Mouse (Mus musculus): ENCODE results near the gene Tgfbi. TPM values are rescaled to one million over a fixed set of nuclear protein-coding genes. Genes with fewer than 3 reads are reported as not detected.

Gene Tgfbi
- polyA plus RNA-seq, 1 experiment from 2014 or later, result 20.2 TPM

- DNase-seq (ENCODE audit: low spot score, missing footprints) (no peak), ATAC-seq (ENCODE audit: low FRiP score) (no peak)
- no peak overlapping the region for H3K4me2 ChIP-seq
- no peak overlapping the region for H3K4me3 ChIP-seq (ENCODE audit: low read depth, low read length)
- H3K9ac ChIP-seq (ENCODE audit: low read length), result no peak overlapping the region
- no peaks in the 10 kb centered on the region for H3K4me1 ChIP-seq (ENCODE audit: control insufficient read depth, insufficient read depth, low read length)
- H3K36me3 ChIP-seq (ENCODE audit: control insufficient read depth, insufficient read depth, low read length), result no peaks in the 10 kb centered on the region
- no peaks in the 10 kb centered on the region for H3K27me3 ChIP-seq (ENCODE audit: control insufficient read depth, insufficient read depth, low read length)
- no peaks in the 10 kb centered on the region for H3K9me3 ChIP-seq (ENCODE audit: control insufficient read depth, low read length)
- no peak overlapping the region for H3K27ac ChIP-seq (ENCODE audit: low read depth, low read length)
- WGBS, result 83% methylated on average over 7 of the region's 7 CpGs
Observed at GRCm38 (mm10) chr13:56634920-56635319, 25.6 kb downstream of the Tgfbi start.

- Histone ChIP-seq H3K27me3 (ENCODE audit: control insufficient read depth, insufficient read depth, low read length) (no peaks in the 10 kb centered on the region), H3K4me2 (no peak overlapping the region), H3K9ac (ENCODE audit: low read length) (no peak overlapping the region), H3K36me3 (ENCODE audit: control insufficient read depth, insufficient read depth, low read length) (no peaks in the 10 kb centered on the region), H3K27ac (ENCODE audit: low read depth, low read length) (no peak overlapping the region), H3K9me3 (ENCODE audit: control insufficient read depth, low read length) (no peaks in the 10 kb centered on the region), H3K4me3 (ENCODE audit: low read depth, low read length) (no peak overlapping the region), H3K4me1 (ENCODE audit: control insufficient read depth, insufficient read depth, low read length) (no peaks in the 10 kb centered on the region)
- 93% methylated on average over 8 of the region's 8 CpGs for WGBS
- no peak for DNase-seq (ENCODE audit: low spot score, missing footprints)
- no peak for ATAC-seq (ENCODE audit: low FRiP score)
Observed at GRCm38 (mm10) chr13:56637027-56637426, 27.7 kb downstream of the Tgfbi start.

GRCm38 (mm10) chr13:56641746-56642145 is 32.4 kb downstream of the Tgfbi start:
- WGBS, result 88% methylated on average over 2 of the region's 2 CpGs
- no peaks in the 10 kb centered on the region for H3K4me1 ChIP-seq (ENCODE audit: control insufficient read depth, insufficient read depth, low read length)
- no peaks in the 10 kb centered on the region for H3K27me3 ChIP-seq (ENCODE audit: control insufficient read depth, insufficient read depth, low read length)
- no peak overlapping the region for H3K4me2 ChIP-seq
- no peaks in the 10 kb centered on the region for H3K36me3 ChIP-seq (ENCODE audit: control insufficient read depth, insufficient read depth, low read length)
- DNase-seq (ENCODE audit: low spot score, missing footprints) (no peak), ATAC-seq (ENCODE audit: low FRiP score) (no peak)
- H3K9ac ChIP-seq (ENCODE audit: low read length), result no peak overlapping the region
- no peak overlapping the region for H3K4me3 ChIP-seq (ENCODE audit: low read depth, low read length)
- no peak overlapping the region for H3K27ac ChIP-seq (ENCODE audit: low read depth, low read length)
- no peaks in the 10 kb centered on the region for H3K9me3 ChIP-seq (ENCODE audit: control insufficient read depth, low read length)

GRCm38 (mm10) chr13:56644031-56644430 is 34.7 kb downstream of the Tgfbi start:
- Histone ChIP-seq H3K27ac (ENCODE audit: low read depth, low read length) (no peak overlapping the region), H3K4me2 (no peak overlapping the region), H3K4me3 (ENCODE audit: low read depth, low read length) (no peak overlapping the region), H3K4me1 (ENCODE audit: control insufficient read depth, insufficient read depth, low read length) (no peaks in the 10 kb centered on the region; the same call in 1 of the 2 replicates), H3K9ac (ENCODE audit: low read length) (no peak overlapping the region), H3K36me3 (ENCODE audit: control insufficient read depth, insufficient read depth, low read length) (no peaks in the 10 kb centered on the region), H3K27me3 (ENCODE audit: control insufficient read depth, insufficient read depth, low read length) (no peaks in the 10 kb centered on the region), H3K9me3 (ENCODE audit: control insufficient read depth, low read length) (no peaks in the 10 kb centered on the region)
- DNase-seq (ENCODE audit: low spot score, missing footprints) (no peak), ATAC-seq (ENCODE audit: low FRiP score) (no peak)
- WGBS, result 88% methylated on average over 3 of the region's 3 CpGs

GRCm38 (mm10) chr13:56645744-56646143 is 36.4 kb downstream of the Tgfbi start:
- no peaks in the 10 kb centered on the region; the same call in 1 of the 2 replicates for H3K4me1 ChIP-seq (ENCODE audit: control insufficient read depth, insufficient read depth, low read length)
- H3K27ac ChIP-seq (ENCODE audit: low read depth, low read length), result no peak overlapping the region
- DNase-seq (ENCODE audit: low spot score, missing footprints), result no peak
- 84% methylated on average over 6 of the region's 6 CpGs for WGBS
- H3K9ac ChIP-seq (ENCODE audit: low read length), result no peak overlapping the region
- H3K4me2 ChIP-seq, result no peak overlapping the region
- no peak overlapping the region for H3K4me3 ChIP-seq (ENCODE audit: low read depth, low read length)
- ATAC-seq (ENCODE audit: low FRiP score), result no peak
- no peaks in the 10 kb centered on the region for H3K9me3 ChIP-seq (ENCODE audit: control insufficient read depth, low read length)
- no peaks in the 10 kb centered on the region for H3K27me3 ChIP-seq (ENCODE audit: control insufficient read depth, insufficient read depth, low read length)
- no peaks in the 10 kb centered on the region for H3K36me3 ChIP-seq (ENCODE audit: control insufficient read depth, insufficient read depth, low read length)

- peak overlapping the region; percentile 14; the same call in 1 of the 2 replicates for H3K27ac ChIP-seq (ENCODE audit: low read depth, low read length)
- no peaks in the 10 kb centered on the region for H3K9me3 ChIP-seq (ENCODE audit: control insufficient read depth, low read length)
- no peak overlapping the region for H3K4me3 ChIP-seq (ENCODE audit: low read depth, low read length)
- H3K4me2 ChIP-seq, result no peak overlapping the region
- DNase-seq (ENCODE audit: low spot score, missing footprints), result no peak
- 78% methylated on average over 10 of the region's 10 CpGs for WGBS
- no peak overlapping the region for H3K9ac ChIP-seq (ENCODE audit: low read length)
- H3K27me3 ChIP-seq (ENCODE audit: control insufficient read depth, insufficient read depth, low read length), result no peaks in the 10 kb centered on the region
- H3K36me3 ChIP-seq (ENCODE audit: control insufficient read depth, insufficient read depth, low read length), result no peaks in the 10 kb centered on the region
- no peaks in the 10 kb centered on the region; the same call in 1 of the 2 replicates for H3K4me1 ChIP-seq (ENCODE audit: control insufficient read depth, insufficient read depth, low read length)
- ATAC-seq (ENCODE audit: low FRiP score), result no peak
Observed at GRCm38 (mm10) chr13:56647597-56648405, 38.5 kb downstream of the Tgfbi start.

GRCm38 (mm10) chr13:56650020-56650419 is 40.7 kb downstream of the Tgfbi start:
- H3K27me3 ChIP-seq (ENCODE audit: control insufficient read depth, insufficient read depth, low read length), result no peaks in the 10 kb centered on the region
- H3K4me3 ChIP-seq (ENCODE audit: low read depth, low read length), result no peak overlapping the region
- H3K4me2 ChIP-seq, result no peak overlapping the region
- ATAC-seq (ENCODE audit: low FRiP score) (no peak), DNase-seq (ENCODE audit: low spot score, missing footprints) (no peak)
- H3K9me3 ChIP-seq (ENCODE audit: control insufficient read depth, low read length), result no peaks in the 10 kb centered on the region
- no peaks in the 10 kb centered on the region for H3K36me3 ChIP-seq (ENCODE audit: control insufficient read depth, insufficient read depth, low read length)
- 92% methylated on average over 2 of the region's 2 CpGs for WGBS
- H3K27ac ChIP-seq (ENCODE audit: low read depth, low read length), result no peak overlapping the region
- no peak overlapping the region for H3K9ac ChIP-seq (ENCODE audit: low read length)
- H3K4me1 ChIP-seq (ENCODE audit: control insufficient read depth, insufficient read depth, low read length), result no peaks in the 10 kb centered on the region; the same call in 1 of the 2 replicates

- Histone ChIP-seq H3K4me1 (ENCODE audit: control insufficient read depth, insufficient read depth, low read length) (no peaks in the 10 kb centered on the region; the same call in 1 of the 2 replicates), H3K27me3 (ENCODE audit: control insufficient read depth, insufficient read depth, low read length) (no peaks in the 10 kb centered on the region), H3K36me3 (ENCODE audit: control insufficient read depth, insufficient read depth, low read length) (no peaks in the 10 kb centered on the region), H3K4me3 (ENCODE audit: low read depth, low read length) (no peak overlapping the region), H3K9me3 (ENCODE audit: control insufficient read depth, low read length) (no peaks in the 10 kb centered on the region), H3K27ac (ENCODE audit: low read depth, low read length) (no peak overlapping the region), H3K9ac (ENCODE audit: low read length) (no peak overlapping the region), H3K4me2 (no peak overlapping the region)
- no peak for DNase-seq (ENCODE audit: low spot score, missing footprints)
- no peak for ATAC-seq (ENCODE audit: low FRiP score)
- 60% methylated on average over 8 of the region's 8 CpGs for WGBS
Observed at GRCm38 (mm10) chr13:56652381-56652780, 43.1 kb downstream of the Tgfbi start.

GRCm38 (mm10) chr13:56654176-56654575 is 44.9 kb downstream of the Tgfbi start:
- DNase-seq (ENCODE audit: low spot score, missing footprints), result no peak
- no peak overlapping the region for H3K27ac ChIP-seq (ENCODE audit: low read depth, low read length)

More at GRCm38 (mm10) chr13:56654176-56654575, 44.9 kb downstream of the Tgfbi start:
- no peak for ATAC-seq (ENCODE audit: low FRiP score)
- no peaks in the 10 kb centered on the region for H3K9me3 ChIP-seq (ENCODE audit: control insufficient read depth, low read length)
- 86% methylated on average over 5 of the region's 5 CpGs for WGBS
- H3K27me3 ChIP-seq (ENCODE audit: control insufficient read depth, insufficient read depth, low read length), result no peaks in the 10 kb centered on the region
- no peaks in the 10 kb centered on the region for H3K4me1 ChIP-seq (ENCODE audit: control insufficient read depth, insufficient read depth, low read length)
- no peak overlapping the region for H3K9ac ChIP-seq (ENCODE audit: low read length)
- no peak overlapping the region for H3K4me3 ChIP-seq (ENCODE audit: low read depth, low read length)
- H3K4me2 ChIP-seq, result no peak overlapping the region
- H3K36me3 ChIP-seq (ENCODE audit: control insufficient read depth, insufficient read depth, low read length), result no peaks in the 10 kb centered on the region
